Mouse (Mus musculus) neural tube, embryonic 10.5 days (tissue): ENCODE measurements around the gene Clba1.

ENCODE experiments used
- DNase-seq: peaks from one replicate; pipeline ENCODE4 v3.0.0-alpha.2; 2017; ENCODE audit warnings: low spot score; ENCODE audit errors: extremely low spot score

Clba1 gene

DNA sequence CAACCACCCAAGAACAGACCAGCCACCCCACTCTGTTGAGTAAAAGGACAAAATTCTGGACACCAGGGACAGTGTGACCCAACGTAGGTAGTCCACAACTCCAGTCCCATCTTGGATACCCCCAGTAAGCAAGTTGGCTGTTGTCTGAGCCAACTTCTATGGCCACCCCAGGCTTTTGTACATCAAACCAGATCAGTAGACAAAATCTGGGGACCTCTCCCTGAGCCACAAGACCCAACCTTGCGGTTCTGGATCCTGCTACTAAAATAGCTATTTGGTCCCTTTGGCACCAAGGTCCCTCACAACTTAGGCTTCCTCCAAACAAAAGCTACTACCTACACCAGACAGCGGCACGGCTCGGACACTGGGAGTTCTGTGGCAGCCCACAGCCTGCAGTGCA lies 13.7 kb upstream of the Clba1 start:
- no peak for DNase-seq

DNA sequence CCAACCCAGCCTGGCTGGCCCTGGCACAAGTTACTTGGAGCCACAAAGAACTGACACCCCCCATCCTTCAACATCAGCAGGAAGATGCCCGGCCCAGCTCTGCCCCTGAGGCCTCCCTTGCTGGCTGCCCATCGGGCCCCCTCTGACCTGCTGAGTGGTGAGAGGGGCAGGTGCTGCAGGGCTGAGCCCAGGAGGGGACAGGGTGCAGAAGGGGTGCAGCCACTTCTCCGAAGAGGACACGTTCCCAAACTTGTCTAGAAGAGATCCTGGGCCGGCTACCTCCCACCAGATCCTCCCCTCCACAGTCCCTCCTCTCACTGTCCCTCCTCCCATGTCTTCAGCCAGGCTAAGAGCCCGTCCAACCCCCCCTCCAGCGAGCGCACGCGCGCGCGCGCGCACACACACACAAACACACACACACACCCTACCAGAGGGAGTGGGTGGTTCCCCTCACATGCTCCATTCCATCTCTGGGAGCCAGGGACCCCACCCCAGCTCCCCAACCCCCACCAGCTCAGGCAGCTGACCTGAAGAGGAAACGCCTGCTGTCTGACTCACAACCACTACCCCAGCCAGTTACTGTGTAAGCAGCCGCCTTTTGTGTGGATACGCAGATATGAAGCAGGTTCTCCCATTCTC lies 13.2 kb upstream of the Clba1 start:
- DNase-seq, result no peak

GRCm38 (mm10) chr12:112796551-112797510 lies 11.9 kb upstream of the Clba1 start:
- DNase-seq, result no peak

DNA sequence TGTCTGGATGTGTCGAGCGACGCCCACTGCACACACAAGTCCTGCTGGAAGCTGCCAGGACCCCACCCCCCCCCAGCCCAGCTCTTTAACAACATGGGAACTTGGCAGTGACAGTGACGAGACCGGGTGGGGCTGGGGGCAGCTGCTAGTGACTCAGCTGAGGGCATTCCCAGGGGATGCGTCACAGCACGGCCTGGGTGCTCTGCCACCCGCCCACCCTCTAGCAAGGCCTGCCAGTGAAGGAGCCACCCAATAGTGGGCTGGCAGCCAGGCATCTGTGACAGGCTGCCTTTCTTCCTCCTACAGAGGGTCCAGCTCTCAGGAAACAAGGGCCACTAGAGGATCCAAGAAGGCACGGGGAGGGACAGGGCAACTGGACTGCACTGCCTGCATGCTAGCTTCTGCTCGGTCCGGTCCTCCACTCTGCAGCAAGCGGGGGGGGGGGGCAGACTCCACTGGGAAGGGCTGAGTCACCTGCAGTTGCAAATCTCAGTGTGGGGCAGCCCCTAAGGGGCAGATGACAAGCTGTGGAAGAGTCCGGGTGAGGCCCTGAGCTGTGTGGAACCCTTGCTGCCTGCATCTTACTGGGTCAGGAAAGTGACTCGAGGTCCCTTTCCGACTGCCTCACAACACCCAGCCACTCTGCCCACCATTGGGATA lies 10.9 kb upstream of the Clba1 start:
- DNase-seq, result no peak

GRCm38 (mm10) chr12:112798332-112798681 lies 10.4 kb upstream of the Clba1 start:
- no peak for DNase-seq

GRCm38 (mm10) chr12:112798716-112799115 lies 10.0 kb upstream of the Clba1 start:
- DNase-seq, result no peak

- DNase-seq, result no peak
These were observed 9.3 kb upstream of the Clba1 start for GRCm38 (mm10) chr12:112799237-112799970.

DNA sequence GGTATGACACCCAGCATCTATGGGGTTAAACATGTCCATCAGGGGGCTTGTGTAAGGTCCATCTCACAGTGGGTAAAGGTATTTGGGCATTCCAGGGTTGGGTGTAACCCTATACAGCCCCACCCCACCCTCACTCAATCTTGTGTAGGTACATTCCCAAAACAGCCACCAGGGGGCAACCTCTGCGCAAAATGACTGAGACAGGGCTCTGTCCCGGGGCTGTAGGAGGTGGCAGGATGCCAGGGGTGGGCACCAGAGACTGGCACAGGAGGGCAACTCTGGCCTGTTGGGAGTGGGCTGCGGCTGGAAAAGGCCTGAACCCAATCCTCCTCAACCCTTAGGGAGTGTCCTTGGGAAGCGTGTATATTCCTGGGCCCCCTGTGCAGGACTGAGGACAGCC lies 8.3 kb upstream of the Clba1 start:
- DNase-seq, result peak; percentile 82

DNA sequence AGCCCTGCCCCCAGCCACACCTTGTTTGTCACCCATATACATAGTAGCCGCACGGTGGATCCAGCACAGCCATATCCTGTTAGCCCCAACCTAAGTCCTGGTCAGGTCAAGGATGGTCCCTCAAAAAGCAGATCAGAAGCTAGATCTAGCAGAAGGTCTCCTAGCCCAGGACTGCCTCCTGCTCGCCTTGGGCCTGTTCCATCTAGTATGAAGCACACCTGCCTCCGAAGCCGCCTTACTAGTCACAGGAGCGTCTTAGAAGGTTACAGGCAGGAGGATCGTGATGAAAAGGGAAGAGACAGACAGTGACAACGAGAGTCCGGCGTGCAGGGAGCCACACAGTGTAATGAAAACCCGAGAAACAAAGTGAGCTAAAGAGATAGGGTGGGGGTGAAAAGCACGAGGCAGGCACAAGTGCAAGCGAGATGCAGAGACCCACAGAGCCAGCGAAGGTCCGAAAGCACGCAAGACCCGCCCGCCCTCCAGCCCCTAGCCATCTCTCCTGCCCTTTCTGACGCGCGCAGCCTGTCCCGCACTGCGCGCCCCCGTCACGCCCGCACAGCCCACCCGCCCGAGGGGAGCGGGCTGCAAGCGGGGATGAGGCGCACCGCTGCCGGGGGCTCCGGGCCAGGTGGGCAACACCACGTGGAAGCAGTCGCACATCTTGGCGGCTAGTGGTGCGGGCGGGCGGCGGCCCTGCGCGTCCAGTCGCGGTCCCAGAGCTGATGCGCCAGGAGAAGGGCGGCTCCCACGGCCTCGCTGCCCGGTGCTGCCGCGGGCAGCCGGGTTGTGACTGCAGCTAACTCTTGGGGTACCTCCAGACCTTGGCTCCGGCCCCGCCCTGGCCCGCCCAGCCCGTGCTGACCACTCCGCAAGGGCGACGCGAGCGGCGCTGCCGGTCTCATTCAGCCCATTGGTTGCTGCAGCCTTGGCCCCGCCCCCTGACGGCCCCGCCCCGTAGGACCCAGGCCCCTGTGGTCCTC lies 6.6 kb upstream of the Clba1 start, which contains the start of gene Ahnak2:
Gene Ahnak2 (minus strand): TSS at position 794 of the 983 bp plus-strand sequence.
- DNase-seq, result peak; percentile 83

GRCm38 (mm10) chr12:112802917-112803316 lies 5.8 kb upstream of the Clba1 start:
- no peak for DNase-seq

- DNase-seq, result no peak
These were observed 4.7 kb upstream of the Clba1 start for GRCm38 (mm10) chr12:112804046-112804445.

DNA sequence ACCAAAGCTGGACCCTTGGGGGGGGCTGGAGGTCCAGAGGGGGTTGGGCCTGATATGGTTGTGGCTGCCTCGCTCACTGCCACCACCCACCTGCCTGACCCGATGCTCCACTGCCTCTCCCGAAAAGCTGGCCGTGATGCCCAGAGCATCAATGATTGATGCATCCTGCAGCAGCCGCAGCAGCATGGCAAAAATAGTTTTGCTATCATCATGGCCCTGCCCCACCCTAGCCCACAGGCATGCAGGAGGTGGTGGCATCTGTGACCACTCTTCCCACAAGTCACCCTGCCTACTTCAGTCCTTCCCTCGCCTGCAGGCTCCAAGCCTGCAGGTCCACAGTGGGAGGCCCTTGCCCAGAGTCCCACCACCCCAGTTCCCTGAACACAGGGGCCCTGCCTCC lies 2.7 kb upstream of the Clba1 start:
- no peak for DNase-seq

DNA sequence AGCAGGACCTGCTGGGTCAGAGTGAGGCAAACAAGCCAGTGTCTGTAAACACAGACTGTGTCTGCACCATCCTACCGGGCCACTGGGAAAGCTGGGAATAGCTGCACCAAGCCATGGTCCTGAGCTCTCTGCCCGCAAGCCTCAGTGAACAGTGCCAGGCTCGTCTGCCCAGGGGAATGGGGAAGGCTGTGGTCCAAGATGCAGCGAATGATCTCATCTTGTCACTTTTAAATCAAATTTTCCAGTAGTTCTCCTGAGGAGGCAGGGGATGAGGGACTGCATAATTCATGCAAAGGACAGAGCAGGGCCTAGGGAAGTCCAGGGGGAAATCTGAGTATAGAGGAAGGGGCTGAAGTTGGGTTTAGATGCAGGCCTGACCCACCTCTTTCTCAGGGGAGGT lies 941 bp upstream of the Clba1 start:
- DNase-seq, result no peak

- DNase-seq, result no peak
These were observed 538 bp upstream of the Clba1 start for GRCm38 (mm10) chr12:112808212-112808586.

GRCm38 (mm10) chr12:112809641-112810040 lies 904 bp downstream of the Clba1 start:
- no peak for DNase-seq

- no peak for DNase-seq
These were observed 1.6 kb downstream of the Clba1 start for GRCm38 (mm10) chr12:112810092-112810885.

GRCm38 (mm10) chr12:112813370-112813769 lies 4.6 kb downstream of the Clba1 start:
- no peak for DNase-seq

DNA sequence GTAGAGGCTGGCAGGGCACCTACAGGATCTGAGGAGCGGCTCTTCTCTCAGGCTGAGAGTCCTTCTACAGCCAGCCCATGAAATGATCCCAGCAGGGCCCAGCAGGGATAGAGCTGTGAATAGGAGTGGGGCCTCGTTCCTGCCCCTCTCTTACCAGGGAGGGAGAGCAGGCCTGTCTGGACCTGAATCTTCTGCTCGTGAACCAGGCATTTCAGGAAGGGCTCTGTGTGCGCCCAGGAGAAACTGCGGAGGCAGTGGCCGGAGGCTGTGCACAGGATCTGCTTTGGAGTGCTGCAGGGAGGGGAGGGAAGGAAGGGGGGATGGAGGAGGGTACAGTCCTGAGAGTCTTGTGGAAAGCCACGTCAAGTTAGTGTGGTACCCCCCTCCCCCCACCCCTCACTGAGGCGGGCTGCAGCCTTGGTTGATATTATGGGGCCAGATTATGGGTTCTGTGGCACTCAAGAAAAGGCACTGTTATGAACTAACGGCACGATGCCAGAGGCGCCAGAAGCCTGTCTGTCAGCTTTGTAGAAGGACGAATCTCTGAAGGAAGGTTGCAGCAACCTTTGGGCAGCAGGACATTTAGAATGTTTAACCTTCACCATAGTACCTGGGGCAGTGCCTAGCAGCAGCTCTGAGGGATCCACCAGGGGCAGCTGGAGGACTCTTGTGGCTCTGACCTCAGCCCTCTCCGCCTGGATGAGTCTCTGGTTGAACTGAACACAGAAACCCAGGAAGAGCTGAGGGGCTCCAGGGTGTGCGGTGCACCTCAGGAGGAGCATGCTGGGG lies 6.1 kb downstream of the Clba1 start:
- DNase-seq, result no peak

GRCm38 (mm10) chr12:112816294-112816693 lies 7.6 kb downstream of the Clba1 start:
- DNase-seq, result peak; percentile 42
